Mouse (Mus musculus): ENCODE measurements around the gene Odf4. TPM values are rescaled to one million over a fixed set of nuclear protein-coding genes. Genes with fewer than 3 reads are reported as not detected.

The Odf4 gene
- total RNA-seq, 2 experiments from 2014 or later: not detected

- no peak overlapping the region for H3K4me3 ChIP-seq
- no peak for TF ChIP-seq CTCF (IDR thresholded peaks at IDR 0.05)
- no peak overlapping the region for H3K27ac ChIP-seq
- DNase-seq: no peak
- intact Hi-C loops (cut with DNase I): no loop called here
Observed at GRCm38 (mm10) chr11:68961596-68961995, 34.7 kb upstream of the Odf4 start.

GRCm38 (mm10) chr11:68957971-68958370, 31.1 kb upstream of the Odf4 start:
- no peak for DNase-seq
- peak overlapping the region; percentile 89 for H3K27ac ChIP-seq
- TF ChIP-seq CTCF (IDR thresholded peaks at IDR 0.05): no peak
- peak overlapping the region; percentile 72 for H3K4me3 ChIP-seq
- intact Hi-C loops (cut with DNase I): no loop called here

DNA sequence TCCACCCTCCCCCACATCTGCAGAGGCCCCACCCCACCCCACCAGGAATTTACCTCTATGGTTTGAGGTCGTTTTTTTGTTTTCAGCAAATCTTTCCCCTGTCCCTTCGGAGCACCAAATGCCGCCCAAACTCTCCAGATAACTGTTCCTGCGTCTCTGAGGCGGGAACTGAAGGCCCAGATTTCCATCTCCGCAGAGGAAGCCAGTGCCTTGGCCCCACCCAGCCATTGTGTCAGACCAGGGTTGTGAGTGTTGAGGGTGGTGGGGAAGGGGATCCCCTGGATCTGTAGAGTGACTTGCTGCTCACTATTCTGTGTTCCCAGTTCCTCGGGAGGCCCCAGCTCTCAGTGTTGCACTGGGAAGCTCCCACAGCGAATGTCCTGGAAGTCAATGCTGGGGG, 30.4 kb upstream of the Odf4 start, which contains the start of gene Arhgef15:
Arhgef15 (minus strand) TSS at position 173 of the 400 bp plus-strand sequence.
- H3K4me3 ChIP-seq: peak within 1 kb of the TSS; percentile 72
- DNase-seq: no peak
- no peak for TF ChIP-seq CTCF (IDR thresholded peaks at IDR 0.05)
- intact Hi-C loops (cut with DNase I): no loop called here
- peak within 1 kb of the TSS; percentile 89 for H3K27ac ChIP-seq

DNA sequence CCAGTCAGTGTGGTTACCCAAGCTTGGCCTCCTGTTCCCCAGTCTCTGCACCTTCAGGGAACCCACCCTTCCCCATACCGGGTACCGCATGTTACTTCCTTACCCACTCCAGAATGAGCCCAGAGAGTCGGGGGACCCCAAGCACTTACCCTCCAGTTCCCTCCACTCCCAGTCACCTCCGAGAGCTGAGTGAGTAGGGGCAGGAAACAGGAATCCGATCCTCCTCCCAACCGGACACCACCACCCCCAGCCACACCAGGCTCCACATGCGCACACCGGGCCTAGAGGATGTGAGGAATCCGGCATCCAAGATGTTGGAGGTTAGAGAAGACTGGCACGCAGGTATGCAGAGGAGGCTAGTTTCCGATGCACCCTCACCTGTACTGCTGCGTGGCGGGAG, 29.8 kb upstream of the Odf4 start:
- TF ChIP-seq CTCF (IDR thresholded peaks at IDR 0.05): no peak
- peak overlapping the region; percentile 89 for H3K27ac ChIP-seq
- peak overlapping the region; percentile 72 for H3K4me3 ChIP-seq
- intact Hi-C loops (cut with DNase I): no loop called here
- no peak for DNase-seq

- no peak for DNase-seq
- intact Hi-C loops (cut with DNase I): no loop called here
- peak overlapping the region; percentile 72 for H3K4me3 ChIP-seq
- TF ChIP-seq CTCF (IDR thresholded peaks at IDR 0.05): no peak
- peak overlapping the region; percentile 89 for H3K27ac ChIP-seq
Observed at GRCm38 (mm10) chr11:68956107-68956506, 29.2 kb upstream of the Odf4 start.

DNA sequence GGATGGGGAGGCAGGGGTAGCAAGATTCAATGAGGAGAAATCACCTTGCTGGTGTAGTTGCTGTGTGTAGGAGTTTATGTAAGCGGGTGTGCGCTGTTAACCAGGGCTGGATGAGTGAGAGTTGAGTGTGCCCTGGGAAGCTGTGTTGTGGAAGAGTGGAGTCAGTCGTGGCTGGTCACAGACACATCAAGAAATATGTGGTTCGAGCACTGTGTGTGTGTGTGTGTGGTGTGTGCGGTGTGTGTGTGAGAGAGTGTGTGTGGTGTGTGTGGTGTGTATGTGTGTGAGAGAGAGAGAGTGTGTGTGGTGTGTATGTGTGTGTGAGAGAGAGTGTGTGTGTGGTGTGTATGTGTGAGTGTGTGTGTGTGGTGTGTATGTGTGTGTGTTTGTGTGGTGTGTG, 28.6 kb upstream of the Odf4 start:
- H3K27ac ChIP-seq: peak overlapping the region; percentile 70; the same call in 1 of the 2 replicates
- no peak for TF ChIP-seq CTCF (IDR thresholded peaks at IDR 0.05)
- peak overlapping the region; percentile 70 for H3K4me3 ChIP-seq
- no peak for DNase-seq
- intact Hi-C loops (cut with DNase I): no loop called here

DNA sequence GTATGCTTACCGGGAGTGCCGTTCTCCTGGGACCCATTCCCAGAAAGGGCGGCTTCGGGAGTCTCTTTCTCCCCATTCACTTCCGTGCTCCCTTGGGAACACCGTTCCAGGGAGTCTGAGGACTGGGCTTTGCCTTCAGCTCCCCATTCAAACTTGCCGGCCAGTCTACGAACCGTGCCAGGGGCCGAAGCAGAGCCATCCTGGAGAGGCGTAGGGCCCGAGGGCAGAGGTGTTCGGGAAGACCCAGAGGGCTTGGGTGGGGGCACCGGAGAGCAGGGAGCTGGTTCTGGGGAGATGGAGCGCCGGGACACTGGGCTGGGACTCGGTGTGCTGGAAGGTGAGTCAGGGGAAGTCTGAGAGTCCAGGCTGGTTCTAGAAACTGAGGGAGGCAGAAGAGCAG, 27.5 kb upstream of the Odf4 start:
- DNase-seq: no peak
- TF ChIP-seq CTCF (IDR thresholded peaks at IDR 0.05): no peak
- Histone ChIP-seq H3K27ac (peak overlapping the region; percentile 70), H3K4me3 (peak overlapping the region; percentile 70)
- intact Hi-C loops (cut with DNase I): no loop called here

GRCm38 (mm10) chr11:68953903-68954302, 27.0 kb upstream of the Odf4 start:
- intact Hi-C loops (cut with DNase I): no loop called here
- Histone ChIP-seq H3K27ac (peak overlapping the region; percentile 70), H3K4me3 (peak overlapping the region; percentile 70)
- no peak for DNase-seq
- no peak for TF ChIP-seq CTCF (IDR thresholded peaks at IDR 0.05)

DNA sequence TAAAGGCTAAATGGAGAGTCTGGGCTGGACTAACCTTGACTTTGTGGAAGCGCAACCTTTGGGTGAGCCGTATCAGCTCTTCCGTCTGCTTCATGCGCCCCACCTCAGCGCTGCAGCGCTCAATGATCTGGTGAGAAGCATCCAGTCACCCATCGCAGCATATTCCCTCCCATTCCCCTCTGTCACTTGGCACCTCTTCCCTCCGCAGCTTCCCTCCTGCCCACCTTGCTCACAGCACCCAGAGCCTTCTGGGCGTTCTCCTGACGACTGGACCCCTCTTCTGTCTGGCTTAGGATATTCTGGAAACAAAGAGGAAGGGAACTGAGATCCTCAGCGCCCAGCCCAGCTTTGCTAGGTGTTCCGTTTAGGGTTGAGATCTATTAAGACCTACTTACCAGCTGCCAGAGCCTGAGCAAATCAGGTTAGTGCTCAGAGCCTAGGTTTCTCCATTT, 20.7 kb upstream of the Odf4 start:
- Histone ChIP-seq H3K27ac (no peak overlapping the region), H3K4me3 (no peak overlapping the region)
- intact Hi-C loops (cut with DNase I): no loop called here
- TF ChIP-seq CTCF (IDR thresholded peaks at IDR 0.05): no peak
- DNase-seq: no peak

DNA sequence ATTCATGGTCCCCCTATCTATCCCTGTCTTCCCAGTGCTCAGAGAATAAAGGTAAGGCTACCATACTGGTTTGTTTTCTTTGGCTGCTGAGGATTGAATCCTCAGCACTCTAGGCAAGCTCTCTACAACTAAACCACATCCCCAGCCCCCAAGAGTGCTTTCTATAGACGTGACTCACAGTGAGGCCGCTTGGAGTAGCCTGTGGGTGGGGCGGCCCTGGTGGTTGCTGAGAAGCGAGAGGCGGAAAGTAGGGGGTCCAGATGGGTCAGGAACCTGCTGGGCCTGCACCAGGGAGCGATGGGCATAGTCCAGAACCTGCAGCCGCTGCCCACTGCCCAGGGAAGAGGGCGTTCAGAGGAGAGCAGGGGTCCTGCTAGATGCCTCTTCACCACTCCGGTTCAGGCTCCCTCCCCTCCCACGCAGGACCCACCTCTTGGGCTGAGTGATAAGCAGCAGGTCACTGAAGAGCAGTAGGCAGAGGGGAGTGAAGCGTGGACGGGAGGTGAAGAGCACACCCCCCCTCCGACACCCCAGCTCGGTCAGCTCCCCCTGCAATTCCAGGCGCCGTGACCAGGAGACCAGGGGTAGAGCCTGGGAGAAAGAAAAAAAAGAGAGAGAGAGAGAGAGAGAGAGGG, 20.0 kb upstream of the Odf4 start:
- DNase-seq: no peak
- intact Hi-C loops (cut with DNase I): no loop called here
- no peak overlapping the region for H3K4me3 ChIP-seq
- TF ChIP-seq CTCF (IDR thresholded peaks at IDR 0.05): no peak
- H3K27ac ChIP-seq: no peak overlapping the region

DNA sequence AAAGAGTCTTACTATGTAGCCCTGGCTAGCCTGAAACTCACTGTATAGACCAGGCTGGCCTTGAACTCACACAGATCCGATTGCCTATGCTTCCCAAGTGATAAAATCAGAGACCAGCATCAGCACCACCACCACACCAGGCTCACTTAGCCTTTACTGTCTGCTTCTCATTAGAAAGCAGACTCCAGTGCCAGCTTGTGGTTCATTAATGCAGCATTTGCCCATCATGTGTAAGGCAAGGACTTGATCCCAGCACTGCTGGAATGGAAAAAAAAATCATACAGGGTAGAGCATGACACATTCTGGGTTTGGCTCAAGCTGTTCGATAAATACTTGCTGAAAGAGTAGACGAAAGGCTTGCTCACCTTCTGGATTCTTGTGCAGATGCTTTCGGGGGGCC, 19.1 kb upstream of the Odf4 start:
- H3K27ac ChIP-seq: no peak overlapping the region
- intact Hi-C loops (cut with DNase I): no loop called here
- no peak for DNase-seq
- H3K4me3 ChIP-seq: no peak overlapping the region
- no peak for TF ChIP-seq CTCF (IDR thresholded peaks at IDR 0.05)

GRCm38 (mm10) chr11:68945245-68945644, 18.4 kb upstream of the Odf4 start:
- no peak for DNase-seq
- Histone ChIP-seq H3K27ac (no peak overlapping the region), H3K4me3 (no peak overlapping the region)
- no peak for TF ChIP-seq CTCF (IDR thresholded peaks at IDR 0.05)
- intact Hi-C loops (cut with DNase I): no loop called here

DNA sequence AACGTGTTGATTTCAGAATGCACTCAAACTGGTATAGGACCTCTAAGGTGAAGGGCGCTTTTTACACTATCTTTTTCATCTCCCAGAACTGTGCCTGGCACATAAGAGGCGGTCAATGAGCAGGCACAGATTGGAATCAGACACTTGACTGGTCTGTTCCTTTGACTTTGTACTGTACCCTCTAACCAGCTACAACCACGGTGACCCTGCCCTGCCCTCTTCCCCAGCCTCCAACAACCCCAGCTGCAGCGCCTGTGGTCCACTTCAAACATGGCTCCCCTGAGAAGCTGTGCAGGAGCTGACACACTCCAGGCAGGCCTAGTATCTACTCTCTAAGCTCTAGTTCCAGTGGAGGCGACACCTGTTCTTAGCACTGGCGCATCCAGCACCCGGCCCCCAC, 15.8 kb upstream of the Odf4 start:
- intact Hi-C loops (cut with DNase I): no loop called here
- Histone ChIP-seq H3K4me3 (no peak overlapping the region), H3K27ac (no peak overlapping the region)
- no peak for TF ChIP-seq CTCF (IDR thresholded peaks at IDR 0.05)
- DNase-seq: no peak

GRCm38 (mm10) chr11:68940516-68940915, 13.6 kb upstream of the Odf4 start:
- DNase-seq: no peak
- H3K27ac ChIP-seq: peak overlapping the region; percentile 90
- peak overlapping the region; percentile 79 for H3K4me3 ChIP-seq
- intact Hi-C loops (cut with DNase I): no loop called here
- no peak for TF ChIP-seq CTCF (IDR thresholded peaks at IDR 0.05)

Measured in gastrocnemius, adult 2 months (tissue).